Mouse (Mus musculus) bone marrow macrophage, adult 2 months (primary cell): Measurements from ENCODE around the gene Ptgfrn. TPM values are rescaled to one million over a fixed set of nuclear protein-coding genes. Genes with fewer than 3 reads are reported as not detected.

ENCODE experiments used
- H3K27ac ChIP-seq: 2 replicates; pipeline ENCODE4 v1.5.1; 2012; ENCODE audit warnings: low read depth, low read length; ENCODE audit not compliant: insufficient read depth
- H3K4me1 ChIP-seq: 2 replicates; pipeline ENCODE4 v1.6.1; 2012; ENCODE audit warnings: low read length; ENCODE audit not compliant: control insufficient read depth, insufficient read depth
- H3K4me3 ChIP-seq: 2 replicates; pipeline ENCODE4 v1.5.1; 2012; ENCODE audit warnings: mild to moderate bottlenecking, low read length, moderate library complexity; ENCODE audit not compliant: insufficient read depth
- CTCF ChIP-seq: IDR thresholded peaks from 2 replicates; pipeline ENCODE4 v1.5.1; 2012; ENCODE audit warnings: low read depth, mild to moderate bottlenecking, low read length, moderate library complexity
- POLR2A ChIP-seq: IDR thresholded peaks from 2 replicates; pipeline ENCODE4 v1.6.1; 2012; ENCODE audit warnings: mild to moderate bottlenecking, low read depth, low read length, borderline replicate concordance
- polyA plus RNA-seq: library from polyadenylated mRNA; stranded (reverse); fragments of >200 nt; gene quantifications from 2 replicates; pipeline ENCODE4 v1.2.4, GENCODE M21; 2012; ENCODE audit not compliant: missing spikeins, insufficient read depth, insufficient read length

Gene Ptgfrn
- polyA plus RNA-seq, 1 experiment = 3.6 TPM

- TF ChIP-seq CTCF (no peak), POLR2A (no peak)
- peaks cover 30% of the 10 kb centered on the region for H3K4me1 ChIP-seq
- peak overlapping the region; percentile 25 for H3K4me3 ChIP-seq
- H3K27ac ChIP-seq = peak overlapping the region; percentile 3; the same call in 1 of the 2 replicates
Observed at GRCm38 (mm10) chr3:100993718-100994117, 116.4 kb downstream of the Ptgfrn start.

- Histone ChIP-seq H3K4me3 (no peak overlapping the region), H3K27ac (no peak overlapping the region), H3K4me1 (peaks cover 24% of the 10 kb centered on the region)
- no peak for TF ChIP-seq CTCF
- TF ChIP-seq POLR2A = no peak
Observed at GRCm38 (mm10) chr3:100993158-100993557, 116.9 kb downstream of the Ptgfrn start.

Other genes with a start within 250 kb of the Ptgfrn start
- gene Trim45, start 188.1 kb downstream of the Ptgfrn start, polyA plus RNA-seq = 1.2 and 1.8 TPM in 2 replicates
- gene Ttf2, start 140.6 kb downstream of the Ptgfrn start, polyA plus RNA-seq = 11.4 and 15.8 TPM in 2 replicates
- 2.4 and 2.9 TPM in 2 replicates for gene Cd101, start 80.7 kb downstream of the Ptgfrn start, polyA plus RNA-seq
- not detected in 2 replicates for gene Cd2, start 177.7 kb upstream of the Ptgfrn start, polyA plus RNA-seq